Mouse (Mus musculus): ENCODE data around the gene Tsc2.

DNA sequence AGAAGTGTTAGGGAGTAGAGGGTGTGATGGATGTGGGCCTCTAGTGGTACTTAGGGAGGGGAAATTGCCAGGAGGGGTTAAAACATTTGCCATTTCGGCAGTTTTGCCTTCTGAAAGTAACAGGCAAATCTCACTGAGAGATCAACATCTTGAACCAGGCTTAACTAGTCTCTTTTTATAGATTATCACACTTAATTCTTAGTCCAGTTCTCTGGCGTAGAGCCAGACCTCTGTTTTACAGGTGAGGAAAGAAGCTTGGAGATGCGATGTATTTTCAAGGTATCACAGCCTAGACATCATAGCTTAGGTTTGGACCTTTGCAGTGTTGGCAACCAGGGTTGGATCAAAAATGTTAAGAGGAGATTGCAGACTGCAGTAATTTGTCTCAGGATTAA lies 81.4 kb downstream of the Tsc2 start:
- no peak for TF ChIP-seq CTCF (IDR thresholded peaks at IDR 0.05; ENCODE audit: low read depth)
- TF ChIP-seq EP300 (IDR thresholded peaks at IDR 0.05; ENCODE audit: low read depth) = no peak
